Mouse (Mus musculus) right cerebral cortex, postnatal 10 days (tissue): ENCODE measurements at regions not wholly inside any gene's neighbourhood (a gene's known extent, or its start where the extent isn't known, plus 50 kb on each side); places are given as distances from the start of the nearest gene placed in this dataset.

Experiments used
- DNase-seq, 2 experiments: peaks; one replicate each; pipeline ENCODE4 v3.0.0; 2021; ENCODE audit warnings: low spot score in 2 of 2

DNA sequence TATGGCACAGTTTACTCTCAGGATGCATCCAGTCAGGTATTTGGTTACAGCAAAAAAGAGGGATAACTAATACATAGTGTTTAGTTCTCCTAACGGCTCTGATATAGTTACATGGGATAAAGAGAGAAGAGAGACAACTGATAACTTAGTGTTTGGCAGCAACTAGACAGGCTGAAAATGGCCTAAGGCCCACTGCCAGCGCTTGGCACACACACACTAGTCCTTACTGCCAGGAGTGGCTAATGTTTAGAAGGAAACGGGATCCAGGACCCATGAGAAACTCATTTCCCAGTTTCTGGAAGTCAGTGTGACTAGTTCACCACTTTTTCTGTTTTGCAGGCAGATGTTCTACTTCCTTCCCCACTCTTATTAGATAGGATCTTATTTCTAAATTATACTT is 633.5 kb upstream of the Cylc2 start:
- peak; percentile 19 to 31 for DNase-seq

DNA sequence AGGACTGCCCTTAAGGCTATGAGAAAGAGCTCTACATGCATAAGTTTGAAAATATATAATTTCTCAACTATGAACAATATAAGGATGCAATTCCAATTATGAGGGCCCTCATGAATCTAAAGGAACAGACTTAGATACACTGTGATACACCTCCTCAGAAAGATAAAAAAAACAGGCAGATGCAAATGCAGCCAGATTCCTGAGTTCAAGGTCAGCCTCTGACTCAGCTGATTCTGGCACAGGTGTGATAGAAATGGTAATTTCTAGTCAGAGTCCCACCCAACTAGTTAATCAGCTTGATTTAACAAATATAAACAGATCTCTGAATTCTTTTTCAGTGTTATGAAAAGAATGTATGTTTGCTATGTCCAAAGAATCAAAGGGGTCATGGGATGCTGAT is 595.8 kb upstream of the Cylc2 start:
- DNase-seq: no peak
